Mouse (Mus musculus) forelimb bud, embryonic 11.5 days (tissue): ENCODE measurements around the gene Olfr283.
"Not testable (repeated sequence)": the region's sequence is repeated elsewhere in the genome, so short reads cannot be mapped to it uniquely, and the experiment has no call there.

ENCODE experiments used
- DNase-seq: peaks from one replicate; pipeline ENCODE4 v3.0.0-alpha.2; 2012; ENCODE audit warnings: low read depth, low spot score

Olfr283 gene

DNA sequence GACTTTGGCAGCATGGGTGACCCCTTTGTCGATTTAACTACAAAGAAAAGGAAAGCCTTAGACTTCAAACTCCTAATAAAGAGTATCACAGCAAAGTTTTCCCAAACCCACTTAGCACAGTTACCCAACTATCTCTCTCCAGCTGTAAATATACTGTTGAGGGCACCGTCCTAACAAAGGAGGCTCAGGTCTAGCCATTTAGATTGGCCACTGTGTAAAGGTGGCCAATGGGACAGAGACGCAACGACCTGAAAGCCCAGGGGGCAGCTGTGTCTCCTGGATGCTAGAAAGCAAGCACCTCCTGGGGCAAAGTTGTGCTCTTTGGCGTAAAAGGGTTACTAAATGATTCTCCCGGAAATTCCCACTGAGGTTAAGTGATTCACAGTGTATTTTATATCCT, at the start of gene Olfr283:
Gene Olfr283, minus strand, starts transcription at position 101 of the 400 bp plus-strand sequence.
- no peak for DNase-seq

DNA sequence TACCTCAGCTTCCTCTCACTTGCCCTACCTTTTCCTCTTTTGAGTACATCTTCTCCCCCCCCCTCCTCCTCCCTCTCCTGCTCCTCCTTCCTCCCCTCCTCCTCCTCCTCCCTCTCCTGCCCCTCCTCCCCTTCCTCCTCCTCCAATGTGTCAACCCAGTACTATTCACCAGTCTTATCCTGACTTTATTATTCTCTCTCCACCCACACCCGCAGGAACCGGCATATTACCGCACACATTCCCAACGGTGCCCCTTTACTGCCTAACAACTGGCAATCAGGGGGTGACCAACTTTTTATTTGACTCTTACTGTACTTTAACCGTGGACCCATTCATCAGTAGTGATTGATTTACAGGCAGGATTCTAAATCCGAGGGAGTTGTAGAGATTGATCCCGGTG, 44.4 kb upstream of the Olfr283 start:
- DNase-seq: no peak

DNA sequence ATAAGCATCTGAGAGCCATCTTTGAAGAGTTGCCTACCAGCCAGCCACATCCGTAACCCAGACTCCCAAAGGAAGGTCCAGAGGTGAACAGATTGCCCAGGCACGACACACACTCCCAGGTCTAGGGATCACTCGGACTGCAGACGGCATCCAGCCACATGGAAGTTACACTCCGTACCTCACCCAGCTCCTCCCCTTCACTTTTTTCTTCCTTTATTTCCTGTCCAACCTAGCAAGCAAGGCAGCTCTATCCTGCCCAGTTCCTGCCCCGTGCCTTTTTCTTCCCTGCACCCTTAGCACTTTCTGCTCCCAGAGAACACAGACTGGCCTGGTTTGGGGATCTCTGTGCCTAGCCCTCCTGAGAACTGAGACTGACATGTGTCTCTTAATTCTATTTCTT, 44.0 kb upstream of the Olfr283 start:
- no peak for DNase-seq

DNA sequence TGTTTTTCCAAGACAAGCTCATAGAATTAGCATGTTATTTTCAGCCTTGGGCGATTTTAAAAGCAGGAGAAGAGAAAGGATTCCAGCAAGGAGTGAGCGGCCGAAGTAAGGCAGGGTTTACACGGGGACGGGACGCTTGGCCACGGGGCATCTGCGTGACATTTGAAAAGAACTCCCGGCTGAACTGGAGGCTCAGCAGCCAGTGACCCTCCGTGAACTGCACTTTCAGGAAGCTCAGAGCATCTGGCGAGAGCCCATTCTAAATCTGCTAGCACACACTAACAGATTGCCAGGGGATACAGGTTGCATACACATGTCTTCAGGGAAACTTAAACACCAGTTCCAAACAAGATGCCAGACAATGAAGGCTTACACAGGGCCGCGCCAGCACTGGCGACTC, 43.6 kb upstream of the Olfr283 start:
- DNase-seq: no peak

DNA sequence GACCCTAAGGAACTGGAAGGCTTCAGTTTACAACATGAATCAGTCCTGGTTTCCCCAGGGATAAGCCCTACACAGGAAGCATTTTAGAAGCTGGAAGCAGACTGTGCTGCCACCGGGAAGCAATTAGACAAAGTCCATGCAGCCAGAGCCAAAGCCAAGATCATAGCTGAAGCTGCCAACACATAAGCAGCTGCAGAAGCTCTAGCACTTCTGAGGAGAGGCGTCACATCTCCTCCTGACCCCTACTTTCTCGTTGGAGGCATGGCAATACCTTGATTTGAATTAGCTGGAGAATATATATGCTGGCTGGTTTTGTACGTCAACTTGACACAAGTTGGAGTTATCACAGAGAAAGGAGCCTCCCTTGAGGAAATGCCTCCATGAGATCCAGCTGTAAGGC, 40.2 kb upstream of the Olfr283 start:
- DNase-seq: no peak

DNA sequence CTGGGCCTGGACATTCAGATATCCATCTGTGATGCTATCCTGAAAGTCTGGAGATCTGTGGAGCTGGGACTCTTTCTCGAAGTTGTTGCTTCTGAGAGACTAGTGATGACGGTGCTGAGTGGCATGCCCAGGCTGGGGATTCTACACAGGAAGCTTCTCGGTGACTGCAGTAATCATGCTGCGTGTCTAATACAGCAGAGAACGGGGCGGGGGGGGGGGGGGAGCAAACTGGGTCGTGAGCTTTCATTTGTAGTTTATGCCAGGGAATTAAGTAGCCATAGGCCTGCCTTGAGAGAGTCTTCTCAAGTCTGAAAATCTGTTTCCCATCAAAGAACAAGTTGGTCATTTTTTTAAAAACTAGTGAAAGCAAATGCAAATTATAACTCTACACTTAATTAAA, 37.4 kb upstream of the Olfr283 start:
- no peak for DNase-seq

DNA sequence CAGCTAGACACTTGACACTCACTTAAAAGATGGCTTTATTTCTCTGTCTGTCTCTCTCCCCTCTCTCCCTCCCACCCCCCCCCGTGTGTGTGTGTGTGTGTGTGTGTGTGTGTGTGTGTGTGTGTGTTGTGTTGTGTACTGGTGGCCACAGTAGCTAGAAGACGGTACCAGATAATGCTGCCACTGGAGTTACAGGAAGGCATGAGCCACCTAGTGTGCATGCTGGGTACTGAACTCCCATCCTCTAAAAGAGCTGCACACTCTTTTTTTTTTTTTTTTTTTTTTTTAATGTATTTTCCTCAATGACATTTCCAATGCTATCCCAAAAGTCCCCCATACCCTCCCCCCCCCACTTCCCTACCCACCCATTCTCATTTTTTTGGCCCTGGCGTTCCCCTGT, 36.5 kb upstream of the Olfr283 start:
- DNase-seq: not testable (repeated sequence)

DNA sequence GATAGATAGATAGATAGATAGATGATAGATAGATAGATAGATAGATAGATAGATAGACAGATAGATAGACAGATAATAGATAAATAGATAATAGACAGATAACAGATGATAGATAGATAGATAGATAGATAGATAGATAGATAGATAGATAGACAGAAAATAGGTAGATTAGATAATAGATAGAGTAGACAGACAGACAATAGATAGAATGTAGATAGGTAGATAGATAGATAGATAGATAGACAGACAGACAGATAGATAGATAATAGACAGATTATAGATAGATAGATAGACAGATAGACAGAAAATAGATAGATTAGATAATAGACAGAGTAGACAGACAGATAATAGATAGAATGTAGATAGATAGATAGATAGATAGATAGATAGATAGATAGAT, 36.1 kb upstream of the Olfr283 start:
- not testable (repeated sequence) for DNase-seq

DNA sequence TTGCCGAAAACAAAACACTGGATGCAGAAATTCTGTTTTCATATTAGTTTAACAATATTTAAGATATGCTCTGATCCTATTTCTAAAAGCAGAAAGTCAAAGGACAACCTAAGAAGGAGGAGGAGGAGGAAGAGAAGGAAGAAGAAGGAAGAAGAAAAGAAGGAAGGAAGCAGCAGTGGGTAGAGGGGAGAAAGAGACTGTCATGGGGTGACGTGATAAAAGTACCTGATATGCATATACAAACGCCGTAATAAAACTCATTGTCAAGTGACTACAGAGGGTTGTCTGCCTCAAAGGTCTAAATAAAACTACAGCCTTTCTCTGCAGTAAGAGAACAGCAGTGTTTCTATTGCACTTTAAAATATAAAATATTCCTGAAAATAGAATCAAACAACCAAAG, 35.2 kb upstream of the Olfr283 start:
- DNase-seq: no peak

DNA sequence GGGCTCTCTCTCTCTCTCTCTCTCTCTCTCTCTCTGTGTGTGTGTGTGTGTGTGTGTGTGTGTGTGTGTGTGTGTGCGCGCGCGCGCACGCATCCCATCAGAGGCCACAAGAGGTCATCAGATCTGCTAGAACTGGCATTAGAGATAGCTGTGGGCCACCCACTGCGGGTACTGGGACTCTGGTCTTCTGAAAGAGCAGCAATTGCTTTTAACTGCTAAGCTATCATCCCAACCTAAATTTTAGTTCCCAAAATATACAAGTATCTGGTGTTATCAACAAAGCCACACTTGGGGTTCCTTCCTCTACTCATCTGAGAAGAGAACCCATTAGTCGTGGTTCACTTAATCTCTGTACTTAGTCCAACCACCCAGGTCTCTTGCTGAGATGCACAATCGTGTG, 29.5 kb upstream of the Olfr283 start:
- no peak for DNase-seq

DNA sequence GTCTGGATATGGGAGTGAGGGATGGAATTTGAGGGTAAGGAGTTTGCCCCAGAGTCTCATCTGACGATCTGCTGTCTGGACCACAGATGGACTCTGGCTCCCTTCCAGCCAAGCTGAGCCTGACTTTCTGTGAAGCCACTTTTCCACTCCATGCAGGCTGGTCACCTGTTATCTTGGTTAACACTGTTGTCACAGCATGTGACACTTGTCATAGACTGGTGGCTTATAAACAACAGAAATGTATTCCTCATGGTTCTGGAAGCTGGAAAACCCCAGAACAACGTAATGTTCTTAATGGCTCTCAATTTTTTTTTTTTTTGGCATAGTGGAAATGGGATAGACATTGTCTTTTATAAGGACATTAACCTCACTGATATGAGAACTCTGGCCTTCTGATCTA, 28.9 kb upstream of the Olfr283 start:
- DNase-seq: no peak

DNA sequence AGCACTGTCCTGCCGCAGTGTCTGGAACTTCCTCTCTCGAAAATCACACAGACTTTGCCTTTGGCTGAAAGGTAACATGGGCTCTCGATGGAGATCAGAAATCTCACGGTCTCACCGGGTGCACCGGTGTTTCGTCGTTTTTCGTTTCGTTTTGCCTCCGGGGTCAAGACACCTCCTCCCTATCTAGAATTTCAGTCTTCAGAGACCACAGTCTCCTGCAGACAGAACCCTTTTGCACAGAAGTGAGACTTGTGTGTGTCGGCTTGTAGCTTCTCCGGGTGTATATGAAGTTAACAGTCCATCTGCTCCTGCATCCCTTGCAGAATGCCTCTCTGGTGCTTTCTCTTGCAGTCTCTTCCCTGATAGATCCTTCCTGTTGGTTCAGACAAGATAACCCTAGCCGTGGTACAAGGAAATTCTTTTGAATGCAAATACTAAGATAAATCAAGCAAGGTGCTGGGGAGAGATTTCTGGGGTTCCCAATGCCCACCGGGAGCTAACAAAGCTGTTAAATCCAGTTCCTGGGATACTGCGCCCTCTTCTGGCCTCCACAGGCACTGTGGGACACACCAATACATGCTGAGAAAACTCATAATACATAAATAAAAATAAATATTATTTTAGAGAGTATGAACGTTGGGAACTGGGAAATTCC, 27.8 kb upstream of the Olfr283 start:
- DNase-seq: no peak

DNA sequence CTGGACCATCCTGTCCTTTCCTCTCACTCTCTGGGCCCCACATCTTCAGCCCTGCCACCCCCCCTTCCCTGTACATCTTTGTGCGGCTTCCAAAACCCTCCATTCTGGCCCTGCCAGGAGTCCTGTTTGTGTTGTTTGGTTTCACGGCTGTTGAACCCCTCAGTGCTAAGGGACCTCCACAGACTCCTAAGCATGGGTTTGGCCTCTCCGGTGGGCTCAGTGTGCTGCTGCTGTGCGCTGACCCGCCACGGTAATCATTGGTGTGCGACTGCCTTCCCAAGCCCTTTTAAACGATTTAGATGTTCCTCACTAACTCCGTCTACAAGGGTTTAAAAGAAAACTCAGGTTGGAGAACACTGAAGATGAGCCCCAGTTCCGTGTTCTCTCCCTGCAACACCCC, 21.6 kb upstream of the Olfr283 start:
- DNase-seq: no peak

DNA sequence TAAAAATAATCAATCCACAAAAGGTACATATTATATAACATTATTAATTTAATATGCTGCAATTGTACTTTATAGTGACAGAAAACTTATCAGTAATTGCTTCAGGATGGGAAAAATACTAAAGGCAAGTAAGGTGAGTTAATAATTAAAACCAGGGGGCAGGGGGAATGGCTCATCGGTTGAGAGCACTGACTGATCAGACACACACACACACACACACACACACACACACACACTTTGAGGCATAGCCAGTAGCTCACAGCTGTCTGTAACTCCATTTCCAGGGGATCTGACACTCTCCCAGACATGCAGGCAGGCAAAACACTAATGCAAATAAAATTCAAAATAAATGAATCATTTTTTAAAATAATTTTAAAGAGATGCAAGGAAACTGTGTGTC, 16.4 kb upstream of the Olfr283 start:
- no peak for DNase-seq

DNA sequence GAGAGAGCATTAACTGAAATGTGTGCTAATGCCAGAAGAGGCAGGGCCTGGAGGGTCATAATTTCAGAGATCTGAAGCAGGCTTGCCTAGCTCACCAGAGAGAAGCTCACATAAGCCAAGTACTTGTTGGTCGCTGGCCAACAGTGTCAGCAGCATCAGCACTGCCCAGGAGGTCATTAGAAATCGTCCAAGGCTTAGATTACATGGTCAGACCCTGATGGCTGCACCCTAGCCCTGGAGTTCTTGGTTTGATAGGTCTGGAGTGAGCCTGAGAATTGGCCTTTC, 11.1 kb upstream of the Olfr283 start:
- no peak for DNase-seq

DNA sequence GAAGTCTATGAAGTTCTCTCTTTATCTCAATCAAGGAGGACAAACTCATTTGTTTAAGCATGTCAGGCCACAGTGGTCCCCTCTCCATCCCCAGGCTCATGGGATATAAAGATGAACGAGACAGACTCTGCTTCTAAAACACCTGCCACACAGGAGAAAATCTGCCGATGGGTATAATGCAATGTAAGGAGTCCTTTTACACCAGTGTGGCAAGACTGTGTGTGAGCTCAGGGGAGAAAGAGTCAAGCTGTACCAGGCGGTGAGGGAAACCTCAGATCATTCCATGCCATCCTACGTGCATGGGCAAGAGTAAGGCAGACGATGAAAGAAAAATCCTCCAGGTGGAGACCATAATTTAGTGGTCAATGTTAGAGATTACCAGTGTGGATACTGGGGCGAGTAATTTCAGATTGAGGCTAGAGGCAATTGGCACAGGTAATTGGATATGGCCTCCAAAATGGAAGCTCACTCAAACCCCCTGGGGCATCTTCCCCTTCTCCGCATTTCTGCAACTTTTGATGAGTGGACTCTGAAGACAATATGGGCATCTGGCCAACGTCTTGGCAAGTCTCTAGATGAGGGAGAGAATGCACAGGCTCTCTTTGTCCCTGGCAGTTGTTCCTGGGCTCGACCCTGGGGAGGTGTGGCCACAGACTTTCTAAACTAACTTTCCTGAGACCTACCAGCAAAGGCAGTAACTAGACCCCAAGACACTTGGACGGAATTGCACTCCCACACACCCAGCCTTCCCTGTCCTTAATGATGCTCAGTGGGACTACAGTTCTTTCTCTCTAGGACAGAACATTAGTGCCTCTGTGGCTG, 10.5 kb upstream of the Olfr283 start:
- no peak for DNase-seq

DNA sequence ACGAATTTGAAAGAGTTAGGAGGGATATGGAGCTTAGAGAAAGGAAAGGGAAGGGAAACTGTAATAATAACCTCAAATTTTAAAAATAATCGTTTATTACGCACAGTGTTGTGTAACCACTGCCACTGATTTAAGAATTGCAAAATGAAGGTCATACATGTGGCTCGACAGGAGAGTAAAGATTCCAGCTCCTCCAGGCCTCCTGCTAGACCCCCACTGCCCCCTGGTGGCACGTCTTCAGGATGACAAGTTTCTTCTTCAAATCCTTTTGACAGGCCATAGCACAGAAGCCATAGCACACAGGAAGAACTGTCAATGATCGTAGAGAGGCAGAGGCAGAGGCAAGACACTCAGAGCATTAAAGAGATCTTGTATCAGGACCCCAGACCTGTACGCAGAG, 9.1 kb upstream of the Olfr283 start:
- DNase-seq: peak; percentile 66

DNA sequence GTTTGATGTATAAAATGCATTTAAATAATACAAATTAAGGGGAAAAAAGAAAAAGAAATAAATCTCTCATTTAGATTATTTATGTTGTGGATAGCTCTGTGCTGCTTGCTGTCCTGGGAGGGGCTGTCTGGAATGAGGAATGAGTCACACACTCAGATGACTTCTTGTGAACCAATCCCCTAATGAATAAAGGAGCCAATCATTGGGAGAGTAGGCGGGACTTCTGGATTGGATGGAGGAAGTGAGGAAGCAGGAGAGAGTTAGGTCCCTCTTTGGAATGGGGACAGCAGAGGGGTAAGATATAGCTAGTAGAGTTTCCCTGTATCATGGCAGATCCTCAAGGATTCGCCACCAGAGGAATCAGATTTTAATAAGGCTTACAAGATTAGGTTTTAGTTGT, 6.9 kb upstream of the Olfr283 start:
- DNase-seq: no peak

DNA sequence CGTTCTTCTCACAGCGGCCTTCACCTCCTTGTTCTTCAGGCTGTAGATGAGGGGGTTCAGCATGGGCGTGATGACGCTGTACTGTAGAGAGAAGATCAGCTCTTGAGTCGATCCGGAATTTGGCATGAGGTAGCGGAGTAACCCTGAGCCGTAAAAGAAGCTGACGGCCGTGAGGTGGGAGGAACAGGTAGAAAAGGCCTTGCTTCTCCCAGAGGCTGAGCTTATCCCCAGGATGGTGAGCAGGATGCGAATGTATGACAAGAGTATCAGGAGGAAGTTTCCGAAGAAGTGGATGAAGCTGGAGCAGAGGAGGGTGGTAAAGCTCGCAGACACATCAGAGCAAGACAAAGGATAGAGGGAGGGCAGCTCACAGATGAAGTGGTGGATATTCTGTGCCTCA, 2.5 kb downstream of the Olfr283 start:
- DNase-seq: no peak

DNA sequence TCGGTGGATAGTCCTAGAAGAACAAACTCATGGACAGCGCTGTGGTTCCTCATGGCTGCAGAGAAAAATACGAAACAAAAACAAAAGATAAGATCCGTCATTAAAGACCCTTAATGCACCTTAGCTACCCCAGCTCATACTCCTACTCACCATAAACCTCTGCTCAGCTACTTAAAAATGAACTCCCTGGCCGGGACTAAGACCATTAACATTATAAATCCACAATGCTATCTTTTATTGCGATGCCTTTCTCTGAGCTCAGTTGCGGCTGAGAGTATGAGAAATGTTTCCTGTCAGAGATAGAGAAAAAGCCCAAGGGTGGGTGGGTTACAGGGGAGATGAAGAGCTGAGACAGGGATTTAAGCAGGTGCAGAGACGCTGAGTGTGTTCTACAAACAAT, 39.9 kb downstream of the Olfr283 start, which contains the start of gene Olfr284:
Gene Olfr284, minus strand, starts transcription at position 101 of the 400 bp plus-strand sequence.
- DNase-seq: no peak
